Mouse (Mus musculus): ENCODE data around the gene Akap2.

The Akap2 gene

DNA sequence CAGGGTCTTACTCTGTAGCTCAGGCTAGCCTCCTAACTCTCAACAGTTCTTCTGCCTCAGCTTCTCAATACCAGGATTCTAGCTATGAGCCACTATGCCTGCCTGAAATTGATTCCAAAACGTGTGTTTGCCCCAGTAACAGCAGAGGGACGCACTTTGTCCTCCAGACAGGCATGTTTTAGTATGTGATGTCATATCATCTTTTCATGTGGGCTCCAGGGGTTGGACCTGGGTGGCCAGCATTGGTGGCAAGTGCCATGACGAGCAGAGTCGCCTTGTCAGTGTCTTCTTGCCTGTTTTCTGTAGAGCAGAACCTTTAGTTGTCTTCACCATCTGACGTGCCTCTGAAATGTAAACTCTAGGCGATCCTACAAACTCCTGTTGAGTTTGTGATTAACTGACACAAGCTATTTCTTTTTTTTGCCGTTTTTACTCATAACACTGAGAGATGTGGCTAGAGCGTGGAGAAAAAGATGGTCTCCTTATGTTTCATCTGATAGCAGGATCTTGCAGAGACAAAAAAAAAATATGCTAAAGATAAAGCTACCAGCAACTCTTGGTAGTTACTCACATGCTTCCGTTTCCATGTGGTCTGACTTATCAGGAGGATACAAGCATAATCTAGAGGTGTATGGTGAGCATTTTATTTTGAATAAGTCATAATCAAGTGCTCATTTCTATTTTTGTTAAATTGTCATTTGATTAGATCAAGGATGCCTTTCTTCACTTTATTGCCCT is 80.3 kb downstream of the Akap2 start:
- DNase-seq (ENCODE audit: low spot score), result no peak

DNA sequence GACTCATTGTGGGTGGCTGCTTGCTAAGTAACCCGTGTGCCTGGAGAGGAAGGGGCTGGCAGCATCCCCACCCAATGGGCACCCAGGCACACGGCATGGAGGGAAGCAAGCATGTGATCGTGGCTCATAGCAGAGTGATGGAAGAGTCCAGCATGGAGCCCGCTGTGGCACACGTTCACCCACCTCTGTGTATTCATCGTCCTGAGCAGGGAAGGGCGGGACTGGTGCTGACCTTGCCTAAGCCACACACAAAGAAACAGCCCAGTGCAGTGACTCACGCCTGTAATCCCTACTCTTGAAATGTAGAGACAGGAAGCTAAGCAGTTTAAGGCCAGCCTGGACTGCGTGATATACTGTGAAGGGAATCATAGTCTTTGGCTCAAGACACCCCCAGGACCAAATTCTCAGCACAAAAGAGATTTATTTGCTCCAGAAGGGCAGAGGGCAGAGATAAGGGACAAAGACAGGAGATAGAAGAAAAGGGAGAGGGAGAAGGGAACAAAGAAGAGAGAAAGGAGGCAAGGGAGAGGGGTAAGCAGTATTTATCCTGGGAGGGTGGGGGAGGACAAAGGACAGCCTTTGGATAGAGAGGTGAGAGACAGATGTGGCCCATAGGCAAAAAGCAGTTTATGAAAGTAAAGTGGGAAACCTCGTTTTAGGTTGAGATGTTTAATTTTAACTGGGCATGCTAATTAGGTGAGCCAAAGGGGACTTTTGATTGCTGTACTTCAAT is 81.0 kb downstream of the Akap2 start:
- DNase-seq (ENCODE audit: low spot score), result no peak

DNA sequence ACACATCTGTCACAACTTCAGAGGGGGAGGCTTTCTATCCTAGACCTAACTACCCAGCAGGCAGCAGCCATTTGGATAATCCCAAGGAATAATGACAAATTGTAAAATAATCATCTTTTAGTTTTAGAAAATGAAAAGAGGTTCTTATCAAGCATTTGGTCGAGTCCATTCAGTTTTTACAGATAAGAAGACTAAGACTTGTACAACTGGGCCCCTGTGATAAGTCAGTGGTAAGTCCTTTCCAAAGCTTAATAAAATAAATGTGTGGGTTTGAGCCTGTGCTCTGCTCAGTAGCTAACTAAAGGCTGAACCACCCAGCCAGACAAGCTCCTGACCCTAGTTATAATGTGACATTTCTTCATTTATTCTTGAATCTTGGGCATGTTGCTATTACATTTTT is 81.8 kb downstream of the Akap2 start:
- DNase-seq (ENCODE audit: low spot score), result no peak

DNA sequence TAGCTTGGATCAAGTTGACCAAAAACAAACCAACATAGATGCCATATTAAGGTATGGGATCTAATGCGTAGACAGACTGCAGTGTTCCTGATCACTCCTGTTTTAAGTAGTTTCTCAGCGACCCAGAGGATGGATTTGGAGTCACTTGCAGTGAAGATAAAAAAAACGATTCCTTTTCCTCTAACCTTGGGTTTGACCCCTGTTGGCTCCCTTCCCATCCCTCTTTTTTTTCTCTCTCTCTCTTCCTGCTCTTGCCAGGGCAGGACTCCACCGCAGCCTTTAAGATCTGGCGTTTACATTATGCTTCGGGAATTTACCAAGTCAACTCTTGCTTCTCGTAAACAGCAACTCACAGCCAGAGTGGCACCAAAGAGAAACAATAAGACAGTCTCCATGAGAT is 83.8 kb downstream of the Akap2 start:
- no peak for DNase-seq (ENCODE audit: low spot score)

DNA sequence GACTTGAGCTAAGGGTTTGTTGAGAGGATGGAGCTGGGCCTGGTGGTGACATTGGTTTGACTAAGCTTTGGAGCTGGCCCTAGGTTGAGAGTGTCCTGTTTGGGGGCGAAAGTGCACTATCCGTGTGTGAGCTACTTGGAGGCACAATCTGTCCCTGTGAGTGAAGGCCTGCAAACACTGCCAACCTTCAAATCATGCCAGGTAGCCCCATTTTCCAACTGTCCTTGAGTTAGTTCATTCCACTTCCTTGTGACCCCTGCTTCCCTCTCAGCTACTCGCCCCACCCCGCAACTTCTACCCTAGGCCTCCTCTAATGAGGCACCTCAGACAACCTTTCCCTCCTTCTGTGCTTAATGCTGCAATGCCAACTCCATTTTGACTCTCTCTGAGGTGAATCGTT is 84.5 kb downstream of the Akap2 start:
- no peak for DNase-seq (ENCODE audit: low spot score)

DNA sequence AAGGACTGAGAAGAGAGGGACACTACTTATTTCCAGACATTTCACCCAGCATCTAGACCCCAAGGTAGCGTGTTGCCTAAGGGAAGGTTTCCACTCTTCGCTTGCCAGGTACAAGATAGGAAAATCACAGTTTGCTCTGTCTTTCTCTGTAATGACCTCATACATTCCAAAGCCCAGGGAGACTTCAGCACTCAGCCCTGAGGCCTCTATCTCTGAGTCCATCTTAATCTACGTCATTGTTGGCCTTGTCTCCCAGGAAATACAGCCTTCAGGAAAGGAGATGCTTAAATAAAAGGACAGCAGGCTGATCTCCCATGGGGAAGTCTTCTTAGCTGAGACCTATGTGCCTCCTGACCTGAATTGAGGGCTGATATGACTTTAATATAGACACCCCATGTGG is 85.0 kb downstream of the Akap2 start:
- no peak for DNase-seq (ENCODE audit: low spot score)

DNA sequence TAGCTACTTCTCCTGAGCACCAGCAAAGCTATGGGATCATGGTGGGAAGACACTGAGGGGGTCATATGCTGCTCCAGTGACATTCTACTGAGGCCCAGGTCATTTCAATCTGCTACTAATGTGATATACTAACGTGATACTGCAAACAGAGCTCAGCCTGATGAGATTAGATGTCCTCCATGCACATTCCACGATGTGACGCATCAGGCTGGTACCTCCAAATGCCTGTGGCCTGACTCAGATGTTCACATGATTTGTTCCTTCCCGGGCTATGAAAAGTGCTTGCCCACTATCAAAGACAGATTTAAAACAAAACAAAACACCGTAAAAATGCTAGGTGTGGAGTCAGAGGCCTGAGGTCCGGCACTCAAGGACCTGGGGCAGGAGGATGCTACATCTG is 87.4 kb downstream of the Akap2 start:
- DNase-seq (ENCODE audit: low spot score), result no peak

DNA sequence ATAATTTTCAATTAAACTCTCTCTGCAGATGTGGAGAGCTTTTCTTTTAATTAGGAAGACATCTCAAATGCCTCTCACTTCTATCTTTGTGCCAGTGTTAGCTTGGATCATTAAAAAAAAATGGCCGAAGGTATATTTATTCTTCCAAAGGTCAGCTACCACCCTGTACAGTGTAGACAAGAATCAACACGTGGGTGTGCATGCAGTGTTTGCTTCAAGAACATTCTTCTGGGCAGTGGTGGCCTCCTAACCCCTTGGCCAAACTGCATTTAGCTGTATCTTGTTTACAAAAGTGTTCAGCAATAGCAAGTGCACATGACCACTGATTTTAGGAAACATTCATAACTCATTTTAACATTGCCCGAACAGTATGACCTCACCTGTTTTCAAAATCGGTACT is 92.0 kb downstream of the Akap2 start:
- no peak for DNase-seq (ENCODE audit: low spot score)

DNA sequence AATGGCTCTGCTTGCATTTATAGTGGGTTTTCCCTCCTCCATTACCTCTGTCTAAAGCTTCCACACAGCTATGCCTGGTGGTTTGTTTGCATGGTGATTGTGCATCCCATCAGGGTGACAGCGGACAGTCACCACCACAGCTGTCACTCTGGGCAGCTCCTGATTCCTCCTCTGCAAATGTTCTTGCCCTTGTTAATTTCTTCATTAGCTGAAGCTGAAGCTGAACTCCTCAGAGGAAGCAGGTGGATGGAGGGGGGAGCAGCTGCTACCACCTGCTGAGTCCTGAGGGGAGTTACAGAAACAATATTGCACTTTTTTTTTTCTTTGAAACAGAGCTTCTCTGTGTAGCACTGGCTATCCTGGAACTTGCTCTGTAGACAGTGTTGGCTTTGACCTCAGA is 94.6 kb downstream of the Akap2 start:
- DNase-seq (ENCODE audit: low spot score), result no peak

DNA sequence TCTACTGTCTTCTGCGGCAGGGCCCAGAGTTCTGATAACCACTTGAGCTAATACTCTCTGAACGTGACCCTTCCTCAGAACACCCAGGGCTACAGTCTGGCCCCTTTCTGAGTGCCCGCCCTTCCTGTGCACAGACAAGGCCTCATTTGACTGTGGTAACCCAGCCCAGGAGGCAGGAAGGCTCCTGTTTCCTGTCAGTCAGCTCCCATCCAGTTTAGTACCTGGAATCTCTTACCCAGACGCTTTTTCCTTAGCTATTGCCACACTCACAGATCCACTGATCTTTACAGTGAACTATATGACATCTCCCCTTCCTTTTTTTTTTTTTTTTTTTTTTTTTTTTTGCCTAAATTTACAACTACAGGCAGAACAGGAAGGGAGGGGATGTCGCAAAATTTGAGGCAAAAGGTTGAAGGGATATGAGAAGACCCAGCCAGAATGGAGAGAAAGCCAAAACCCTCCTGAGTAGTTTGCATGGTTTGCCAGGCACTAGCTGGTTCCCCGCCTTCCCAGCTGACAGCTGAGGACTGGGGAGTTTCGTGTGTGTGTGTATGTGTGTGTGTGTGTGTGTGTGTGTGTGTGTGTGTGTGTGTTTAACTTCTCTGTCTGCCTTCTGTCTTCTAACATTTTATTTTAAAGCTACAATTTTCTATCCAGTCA is 95.6 kb downstream of the Akap2 start:
- no peak for DNase-seq (ENCODE audit: low spot score)

DNA sequence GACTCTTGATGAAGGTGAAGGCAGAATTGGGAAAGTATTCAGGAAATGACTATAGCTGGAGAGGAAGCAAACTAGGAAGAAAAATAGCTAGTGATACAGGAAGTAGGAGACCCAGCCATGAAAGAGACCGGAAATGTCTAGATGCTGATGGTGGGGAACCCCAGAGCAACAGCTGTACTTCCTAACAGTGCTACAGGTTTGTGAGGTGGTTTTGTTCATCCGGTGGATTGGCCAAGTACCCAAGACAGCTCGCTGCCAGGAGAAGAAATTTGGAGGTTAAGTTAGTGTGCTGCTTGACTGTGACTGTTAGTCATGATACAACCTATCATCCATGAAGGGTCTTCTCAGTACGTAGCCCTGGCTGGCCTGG is 96.1 kb downstream of the Akap2 start:
- DNase-seq (ENCODE audit: low spot score), result no peak

DNA sequence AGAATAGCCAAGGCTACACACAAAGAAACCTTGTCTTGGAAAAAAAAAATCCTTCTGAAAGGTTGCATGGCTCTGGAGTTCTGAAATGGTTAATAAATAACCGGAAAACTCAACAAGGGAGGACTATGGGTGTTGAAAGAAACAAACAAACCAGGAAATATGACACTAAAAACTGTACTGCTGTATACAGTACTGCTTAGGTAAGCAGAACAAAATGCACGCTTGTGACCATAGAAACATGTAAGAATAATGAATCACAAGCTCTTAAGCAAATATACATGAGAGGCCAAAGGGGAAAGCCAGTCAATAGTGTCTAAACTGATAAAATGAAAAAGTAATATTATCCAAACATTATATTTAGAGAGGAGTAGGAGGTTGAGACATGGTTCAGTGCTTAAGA is 97.9 kb downstream of the Akap2 start:
- DNase-seq (ENCODE audit: low spot score), result no peak

DNA sequence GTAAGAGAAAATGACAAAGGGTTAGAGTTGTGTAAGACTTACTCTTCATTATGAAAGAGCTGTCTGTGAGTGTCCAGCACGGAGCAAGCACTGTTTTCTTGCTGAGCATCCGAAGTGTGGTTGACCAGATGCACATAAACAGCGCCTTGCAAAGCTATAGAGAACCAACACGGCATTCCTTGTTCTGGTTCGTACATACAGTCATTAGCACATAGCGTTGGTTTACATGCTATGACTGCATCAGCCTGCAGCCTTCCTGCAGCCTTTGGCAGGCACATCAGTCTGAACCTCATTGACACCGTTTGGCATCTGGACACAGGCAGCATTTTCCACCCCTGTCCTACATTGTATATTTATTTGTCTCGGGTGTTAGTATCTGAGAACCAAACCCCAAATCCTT is 98.7 kb downstream of the Akap2 start:
- no peak for DNase-seq (ENCODE audit: low spot score)

DNA sequence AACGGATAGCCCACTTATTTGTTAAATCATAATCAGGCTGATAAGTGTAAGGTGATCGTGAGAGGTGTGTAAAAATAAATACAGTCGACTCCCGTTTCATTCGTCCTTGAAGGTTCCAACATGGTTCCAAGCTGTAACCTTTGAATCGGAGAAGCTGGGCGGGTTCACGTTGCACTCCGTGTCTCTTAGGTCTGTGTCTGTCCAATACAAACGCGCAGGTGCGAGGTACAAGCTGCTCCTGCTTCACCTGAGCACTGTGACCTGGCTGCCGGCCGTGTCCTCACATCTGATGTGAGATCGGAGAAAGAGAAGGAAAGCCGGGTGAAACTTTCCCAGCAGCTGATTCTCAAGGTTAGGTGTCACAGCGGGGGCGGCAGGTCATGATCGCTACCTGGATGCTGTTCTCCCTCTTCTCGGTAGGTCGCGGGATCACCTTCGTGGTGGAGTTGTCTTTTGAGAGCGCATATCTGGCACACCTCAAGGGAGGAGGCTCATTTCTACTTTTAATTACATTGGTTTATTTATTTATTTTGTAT is 103.5 kb downstream of the Akap2 start:
- no peak for DNase-seq (ENCODE audit: low spot score)

DNA sequence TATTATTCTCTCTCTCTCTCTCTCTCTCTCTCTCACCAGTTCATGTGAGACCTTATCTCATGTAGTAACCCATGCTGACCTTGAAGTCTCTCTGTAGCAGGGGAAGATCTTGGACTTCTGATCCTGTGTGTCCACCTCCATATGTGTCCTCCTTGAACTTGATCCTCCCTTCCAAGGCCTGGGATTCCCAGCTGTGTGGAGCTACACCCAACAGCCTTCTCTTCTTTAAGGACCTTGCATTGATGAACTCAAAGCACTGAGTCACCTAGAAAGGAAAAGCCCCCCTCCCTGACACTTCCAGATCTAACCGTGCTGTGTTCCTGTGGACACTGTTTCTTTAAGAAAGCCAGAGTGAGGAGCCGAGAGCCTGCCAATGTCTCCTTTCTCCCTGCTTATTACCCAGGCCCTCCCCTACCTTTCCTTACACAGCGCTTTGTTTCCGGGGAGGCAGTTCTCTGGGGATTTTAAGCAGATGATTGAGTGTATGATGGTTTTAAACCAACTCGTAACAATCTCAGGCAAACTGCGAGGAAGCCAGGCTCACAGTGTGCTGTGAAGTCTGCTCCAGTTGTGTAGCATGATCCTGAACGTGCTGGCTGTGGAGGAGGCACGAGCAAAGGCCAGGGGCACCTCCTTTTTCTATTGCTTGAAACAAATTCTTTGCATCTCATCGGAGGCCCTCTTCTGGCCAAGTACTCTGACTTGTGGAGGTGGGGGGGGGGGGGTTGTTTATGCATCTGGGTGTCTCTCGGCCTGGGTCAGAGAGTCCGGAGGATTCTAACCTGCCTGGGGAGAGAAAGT is 104.3 kb downstream of the Akap2 start:
- no peak for DNase-seq (ENCODE audit: low spot score)

DNA sequence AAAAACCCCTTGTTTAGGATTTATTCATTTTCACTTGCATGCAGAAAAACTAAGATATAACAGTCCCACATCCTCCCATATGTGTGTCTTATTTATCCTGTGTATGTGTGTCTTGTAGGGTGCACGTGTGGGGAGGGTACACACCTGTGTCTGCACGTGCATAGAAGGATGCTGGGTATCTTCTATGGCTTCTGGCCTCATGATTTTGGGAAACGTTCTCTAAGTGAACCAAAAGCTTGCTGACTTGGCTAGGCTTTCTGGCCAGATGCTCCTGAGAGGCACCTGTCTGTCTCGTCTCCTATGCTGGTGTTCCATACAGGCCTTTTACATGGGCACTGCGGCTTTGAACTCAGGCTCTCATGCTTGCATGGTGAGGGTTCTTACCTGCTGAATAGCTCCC is 105.2 kb downstream of the Akap2 start:
- no peak for DNase-seq (ENCODE audit: low spot score)

DNA sequence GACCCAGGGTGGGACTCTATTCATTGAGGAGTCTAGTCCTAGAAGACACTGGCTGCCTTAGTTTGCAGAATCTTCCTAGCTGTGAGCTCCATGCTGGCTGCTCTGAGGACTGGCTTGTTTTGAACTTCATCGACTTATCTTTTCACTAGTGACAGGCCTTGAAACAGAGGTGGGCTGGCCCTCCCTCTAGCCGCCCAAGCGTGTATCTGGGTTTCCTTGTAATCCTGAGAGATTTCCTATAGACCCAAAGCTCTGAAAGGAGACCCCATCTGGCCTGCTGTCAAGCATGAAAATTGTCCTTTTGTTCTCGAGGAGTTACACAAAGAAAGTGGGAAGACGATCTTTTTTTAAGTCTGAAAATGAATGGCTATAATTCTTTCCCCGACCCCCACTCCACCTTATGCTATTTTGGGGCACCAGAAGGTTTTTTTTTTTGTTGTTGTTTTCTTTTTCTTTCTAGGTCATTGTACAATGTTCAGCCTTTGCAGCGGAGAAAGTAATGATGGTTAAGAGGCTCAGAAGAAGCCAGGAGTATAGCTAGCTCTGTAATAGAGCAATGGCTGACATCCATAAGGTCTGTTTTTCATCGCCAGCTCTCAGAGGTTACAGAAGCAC is 107.3 kb downstream of the Akap2 start:
- no peak for DNase-seq (ENCODE audit: low spot score)

DNA sequence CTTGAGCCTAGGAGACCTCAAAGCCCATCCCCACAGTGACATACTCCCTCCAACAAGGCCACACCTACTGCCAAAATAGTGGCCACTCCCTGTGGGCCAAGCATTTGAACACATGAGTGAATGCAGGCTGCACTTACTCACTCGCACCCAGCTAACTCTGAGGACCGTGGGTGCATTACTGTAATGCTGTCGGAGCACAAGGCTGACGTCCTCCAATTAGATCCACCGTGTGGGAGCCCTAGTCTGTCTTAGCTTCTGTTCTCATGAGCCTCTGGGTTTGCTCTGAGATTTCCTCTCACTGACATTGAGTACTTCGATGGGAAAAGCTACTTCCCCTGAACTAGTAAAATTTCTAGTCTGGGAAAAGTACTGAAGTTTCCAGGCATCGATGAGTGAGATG is 108.8 kb downstream of the Akap2 start:
- DNase-seq (ENCODE audit: low spot score), result no peak

DNA sequence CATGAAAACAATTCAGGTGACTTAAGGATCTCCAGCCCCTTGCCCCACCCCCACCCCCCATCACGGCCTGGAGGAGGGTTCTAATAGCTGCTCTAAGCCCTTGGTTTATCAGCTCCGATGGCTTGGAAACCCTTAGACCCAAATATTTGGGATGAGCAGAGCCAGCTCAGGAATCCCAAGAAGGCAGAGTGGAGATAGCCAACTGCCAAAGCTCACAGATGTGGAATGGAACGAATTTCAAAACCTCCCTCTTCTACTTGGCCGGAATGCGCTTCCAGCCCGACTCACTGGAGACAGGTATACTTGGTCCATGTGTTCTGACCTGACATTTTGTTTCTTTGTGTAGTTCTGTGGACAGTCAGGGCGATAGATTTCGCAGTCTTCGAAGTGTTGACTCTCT is 111.7 kb downstream of the Akap2 start:
- DNase-seq (ENCODE audit: low spot score), result no peak

DNA sequence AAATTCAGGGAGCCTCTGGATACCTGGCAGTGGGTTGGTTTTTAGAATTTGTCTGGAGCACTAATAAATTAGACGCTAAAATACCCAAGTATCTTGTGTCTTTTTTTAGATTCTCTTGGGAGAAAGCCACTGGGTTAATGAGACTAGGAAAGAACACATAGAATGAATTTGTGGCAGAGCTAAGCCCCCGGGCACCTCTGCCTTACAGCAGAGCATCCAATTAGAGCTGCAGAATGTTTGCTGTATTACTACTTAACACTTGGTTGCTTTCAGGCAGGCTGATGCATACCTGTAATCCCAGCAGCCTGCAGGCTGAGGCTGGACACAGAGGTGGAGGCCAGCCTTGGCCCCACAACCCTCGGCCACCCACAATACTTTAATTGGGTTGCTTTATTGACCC is 112.3 kb downstream of the Akap2 start:
- DNase-seq (ENCODE audit: low spot score), result no peak

DNA sequence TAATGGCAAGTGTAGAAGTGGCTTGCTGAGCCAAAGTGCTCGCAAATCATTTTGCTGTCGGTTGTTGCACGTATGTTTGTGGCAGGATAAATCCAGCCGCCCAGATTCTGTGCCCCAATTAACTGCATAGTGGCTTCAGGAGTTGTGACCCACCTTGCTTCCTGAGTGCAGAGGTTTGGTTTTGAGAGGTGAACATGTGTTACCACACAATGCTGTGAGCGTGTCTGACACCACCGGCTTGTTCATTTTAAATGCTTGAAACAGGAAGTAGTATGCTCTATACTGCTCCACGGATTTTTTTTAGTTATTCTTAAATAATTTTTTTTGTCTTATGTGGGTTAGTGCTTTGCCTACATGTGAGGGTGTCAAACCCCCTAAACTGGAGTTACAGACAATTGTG is 114.9 kb downstream of the Akap2 start:
- DNase-seq (ENCODE audit: low spot score), result no peak

DNA sequence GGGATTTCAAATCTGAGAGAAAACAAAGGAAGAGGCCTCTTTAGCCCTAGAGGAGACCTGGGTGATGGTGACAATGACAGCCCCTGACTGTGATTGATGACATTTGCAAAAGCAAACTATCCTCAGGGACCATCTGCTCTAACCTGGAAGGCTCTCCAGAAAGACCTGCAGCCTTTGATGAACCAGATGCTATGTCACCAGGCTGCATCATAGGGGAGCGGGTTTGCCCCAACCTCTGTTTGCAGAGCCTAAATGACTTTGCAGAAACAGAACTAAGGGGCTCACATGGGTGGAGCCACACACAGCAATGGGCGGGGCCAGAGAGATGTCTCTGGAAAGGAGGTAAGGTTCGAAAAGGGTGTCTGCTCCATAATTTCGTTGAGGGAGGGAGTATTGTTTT is 115.6 kb downstream of the Akap2 start:
- DNase-seq (ENCODE audit: low spot score), result no peak

All from layer of hippocampus, adult 11-12 months (tissue).